Mouse (Mus musculus) lung, embryonic 16.5 days (tissue): ENCODE data around the gene Mill2. TPM values are rescaled to one million over a fixed set of nuclear protein-coding genes. Genes with fewer than 3 reads are reported as not detected.

Source experiments
- ATAC-seq: fragments of 200-750 bp; cut with Nextera tagmentation; 2 replicates; pipeline ENCODE4 v1.8.0; 2017; ENCODE audit warnings: low read depth, mild to moderate bottlenecking, moderate library complexity
- H3K27ac ChIP-seq: fragments of 300-500 bp; sonication (generic); 2 replicates; pipeline ENCODE4 v1.5.1; 2014; ENCODE audit warnings: mild to moderate bottlenecking, control low read depth, low read length
- H3K27me3 ChIP-seq: fragments of 300-500 bp; sonication (generic); 2 replicates; pipeline ENCODE4 v1.6.1; 2014; ENCODE audit warnings: low read depth, low read length, mixed read lengths; ENCODE audit not compliant: control insufficient read depth, insufficient read depth
- H3K36me3 ChIP-seq: fragments of 300-500 bp; sonication (generic); 2 replicates; pipeline ENCODE4 v1.6.1; 2014; ENCODE audit warnings: low read length; ENCODE audit not compliant: control insufficient read depth, insufficient read depth
- H3K4me1 ChIP-seq: fragments of 300-500 bp; sonication (generic); replicated peaks from 2 replicates; pipeline ENCODE4 v1.6.1; 2014; ENCODE audit warnings: low read length, mixed read lengths; ENCODE audit not compliant: control insufficient read depth, insufficient read depth
- H3K4me2 ChIP-seq: fragments of 300-500 bp; sonication (generic); 2 replicates; pipeline ENCODE4 v1.6.1; 2014; ENCODE audit warnings: low read depth, low read length, control low read depth
- H3K4me3 ChIP-seq: fragments of 300-500 bp; sonication (generic); 2 replicates; pipeline ENCODE4 v1.5.1; 2014; ENCODE audit warnings: mild to moderate bottlenecking, low read length, control low read depth
- H3K9ac ChIP-seq: fragments of 300-500 bp; sonication (generic); 2 replicates; pipeline ENCODE4 v1.6.1; 2014; ENCODE audit warnings: low read length, control low read depth
- H3K9me3 ChIP-seq: fragments of 300-500 bp; sonication (generic); 2 replicates; pipeline ENCODE4 v1.6.1; 2016; ENCODE audit warnings: low read length; ENCODE audit not compliant: control insufficient read depth
- WGBS: fragments of 180-500 bp; shearing (Covaris S2); extraction: QIAGEN DNeasy Blood & Tissue Kit; methylation state at CpG from one replicate; pipeline ENCODE4 v1.1.7; 2014; 5-methylcytosine and 5-hydroxymethylcytosine counted together
- polyA plus RNA-seq: library from polyadenylated mRNA; unstranded; fragments of >200 nt; fragmentation: Nextera tagmentation; extraction: Ambion mirVana; gene quantifications from 2 replicates; pipeline ENCODE4 v1.2.1, GENCODE M21; 2015

Gene Mill2
- polyA plus RNA-seq, 1 experiment from 2014 or later = 2.3 TPM

DNA sequence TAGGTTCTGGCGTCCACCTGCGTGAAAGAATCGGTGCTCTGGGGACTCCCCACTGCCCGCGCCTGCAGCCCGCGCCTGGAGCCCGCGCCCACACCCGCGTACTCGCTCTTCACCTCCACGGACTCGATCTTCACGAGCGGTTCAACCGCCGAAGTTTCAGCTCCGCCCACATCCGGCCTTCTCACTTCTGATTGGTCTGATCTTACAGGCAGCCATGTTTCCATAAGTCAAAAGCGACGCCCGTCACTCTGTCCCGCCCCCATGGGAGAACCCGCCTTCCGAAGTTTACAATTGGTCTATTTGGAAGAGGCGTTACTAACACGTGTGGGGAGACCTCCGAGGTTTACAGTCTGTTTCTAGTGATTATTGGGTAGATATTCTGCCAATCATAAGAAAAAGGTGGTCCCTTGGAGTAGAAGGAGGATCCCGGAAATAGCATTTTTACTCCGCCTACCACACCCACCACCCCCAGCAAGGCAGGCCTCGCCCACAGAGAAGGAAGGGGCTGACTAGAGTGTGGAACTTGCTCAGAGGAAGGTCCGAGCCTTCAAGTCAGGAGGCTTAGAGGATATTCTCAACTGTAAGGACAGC is 70.6 kb downstream of the Mill2 start, which contains the start of gene Ccdc61:
Gene Ccdc61, minus strand, starts transcription at position 175 of the 591 bp plus-strand sequence.
- 0% methylated on average over 33 of the region's 33 CpGs for WGBS
- no peaks in the 10 kb centered on the region for H3K36me3 ChIP-seq

More for the DNA sequence above, 70.6 kb downstream of the Mill2 start, which contains the start of gene Ccdc61:
- Histone ChIP-seq H3K4me1 (peaks cover 16% of the 10 kb centered on the region), H3K9ac (peak within 1 kb of the TSS; percentile 74), H3K27me3 (no peaks in the 10 kb centered on the region), H3K27ac (peak within 1 kb of the TSS; percentile 10; the same call in 1 of the 2 replicates), H3K9me3 (no peaks in the 10 kb centered on the region), H3K4me2 (peak within 1 kb of the TSS; percentile 77), H3K4me3 (peak within 1 kb of the TSS; percentile 74)
- peak; percentile 99 for ATAC-seq

Other genes starting within 250 kb of the Mill2 start
- not detected in 2 replicates for gene Psg23, start 223.5 kb upstream of the Mill2 start, polyA plus RNA-seq
- not detected in 2 replicates for gene Psg21, start 183.2 kb upstream of the Mill2 start, polyA plus RNA-seq
- gene Psg20, start 153.8 kb upstream of the Mill2 start, polyA plus RNA-seq = not detected in 2 replicates
- not detected in 2 replicates for gene Psg22, start 121.9 kb upstream of the Mill2 start, polyA plus RNA-seq
- gene Psg19, start 41.4 kb upstream of the Mill2 start, polyA plus RNA-seq = not detected in 2 replicates
- 0.06 TPM in 1 of 2 replicates, not detected in the other for gene Psg17, start 18.4 kb upstream of the Mill2 start, polyA plus RNA-seq
- gene Pglyrp1, start 31.4 kb downstream of the Mill2 start, polyA plus RNA-seq = 12.5 and 18.1 TPM in 2 replicates
- gene Ccdc61, start 70.4 kb downstream of the Mill2 start, polyA plus RNA-seq = 30.8 and 32.7 TPM in 2 replicates
- 0.89 and 0.99 TPM in 2 replicates for gene Nova2, start 85.9 kb downstream of the Mill2 start, polyA plus RNA-seq
- not detected in 2 replicates for gene Nanos2, start 147.4 kb downstream of the Mill2 start, polyA plus RNA-seq
- gene Mypop, start 151.3 kb downstream of the Mill2 start, polyA plus RNA-seq = 2.1 and 2.8 TPM in 2 replicates
- 16.0 and 16.5 TPM in 2 replicates for gene Irf2bp1, start 164.1 kb downstream of the Mill2 start, polyA plus RNA-seq
- 2.3 TPM in 2 replicates for gene Foxa3, start 183.6 kb downstream of the Mill2 start, polyA plus RNA-seq
- gene Sympk, start 184.4 kb downstream of the Mill2 start, polyA plus RNA-seq = 27.4 and 27.5 TPM in 2 replicates
- not detected in 2 replicates for gene Rsph6a, start 214.7 kb downstream of the Mill2 start, polyA plus RNA-seq
- gene Dmwd, start 236.3 kb downstream of the Mill2 start, polyA plus RNA-seq = 11.3 and 11.9 TPM in 2 replicates
- 28.7 and 29.3 TPM in 2 replicates for gene Dmpk, start 243.9 kb downstream of the Mill2 start, polyA plus RNA-seq